Mouse (Mus musculus) kidney, postnatal 0 days (tissue): ENCODE results near the gene Cars2. TPM values are rescaled to one million over a fixed set of nuclear protein-coding genes. Genes with fewer than 3 reads are reported as not detected.
A peak's percentile ranks its signal among the peaks of the same experiment; 100 is the strongest.

ENCODE experiments used
- ATAC-seq: fragments of 200-750 bp; cut with Nextera tagmentation; replicated peaks from 2 replicates; pipeline ENCODE4 v1.8.0; 2017; ENCODE audit warnings: low read depth, moderate number of reproducible peaks, moderate TSS enrichment, moderate library complexity; ENCODE audit not compliant: low FRiP score
- DNase-seq: peaks from one replicate; pipeline ENCODE4 v3.0.0-alpha.2; 2016; ENCODE audit warnings: low spot score
- H3K27ac ChIP-seq: fragments of 300-500 bp; sonication (generic); 2 replicates; pipeline ENCODE4 v1.5.1; 2014; ENCODE audit warnings: mild to moderate bottlenecking
- H3K27me3 ChIP-seq: fragments of 300-500 bp; sonication (generic); 2 replicates; pipeline ENCODE4 v1.6.1; 2014; ENCODE audit warnings: low read length, mixed read lengths; ENCODE audit not compliant: insufficient read depth
- H3K36me3 ChIP-seq: fragments of 300-500 bp; sonication (generic); 2 replicates; pipeline ENCODE4 v1.6.1; 2014; ENCODE audit warnings: low read length, mixed read lengths; ENCODE audit not compliant: insufficient read depth
- H3K4me1 ChIP-seq: fragments of 300-500 bp; sonication (generic); replicated peaks from 2 replicates; pipeline ENCODE4 v1.6.1; 2014; ENCODE audit warnings: antibody characterized with exemption, low read length, mixed read lengths; ENCODE audit not compliant: insufficient read depth
- H3K4me2 ChIP-seq: fragments of 300-500 bp; sonication (generic); 2 replicates; pipeline ENCODE4 v1.6.1; 2014; ENCODE audit warnings: mild to moderate bottlenecking, low read length, moderate library complexity, mixed read lengths
- H3K4me3 ChIP-seq: fragments of 300-500 bp; sonication (generic); replicated peaks from 2 replicates; pipeline ENCODE4 v1.5.1; 2014; ENCODE audit warnings: low read depth, low read length
- H3K9ac ChIP-seq: fragments of 300-500 bp; sonication (generic); 2 replicates; pipeline ENCODE4 v1.6.1; 2014; ENCODE audit warnings: low read depth, low read length
- H3K9me3 ChIP-seq: fragments of 300-500 bp; sonication (generic); replicated peaks from 2 replicates; pipeline ENCODE4 v1.6.1; 2016; ENCODE audit warnings: low read length, inconsistent platforms, mixed read lengths
- CTCF ChIP-seq: IDR thresholded peaks from 2 replicates; pipeline ENCODE4 v1.5.1; 2016; ENCODE audit warnings: antibody characterized with exemption, low read depth, mild to moderate bottlenecking, moderate library complexity
- WGBS: fragments of 180-500 bp; shearing (Covaris S2); extraction: QIAGEN DNeasy Blood & Tissue Kit; methylation state at CpG from one replicate; pipeline ENCODE4 v1.1.7; 2014; 5-methylcytosine and 5-hydroxymethylcytosine counted together
- polyA plus RNA-seq: library from polyadenylated mRNA; unstranded; fragments of >200 nt; fragmentation: Nextera tagmentation; extraction: Ambion mirVana; gene quantifications from 2 replicates; pipeline ENCODE4 v1.2.1, GENCODE M21; 2015

Gene Cars2
- polyA plus RNA-seq, 1 experiment from 2014 or later, result 16.7 TPM

- no peaks in the 10 kb centered on the region for H3K27me3 ChIP-seq
- peak within 1 kb of the TSS; percentile 94 for H3K4me2 ChIP-seq
- no peaks in the 10 kb centered on the region for H3K36me3 ChIP-seq
- H3K9me3 ChIP-seq, result no peaks in the 10 kb centered on the region
- TF ChIP-seq CTCF, result no peak
- ATAC-seq (peak; percentile 73), DNase-seq (peak; percentile 87)
- WGBS, result under 1% methylated on average over 69 of the region's 69 CpGs
- H3K4me3 ChIP-seq, result peak within 1 kb of the TSS; percentile 65
- H3K4me1 ChIP-seq, result peaks cover 26% of the 10 kb centered on the region; the same call in 1 of the 2 replicates
- peak within 1 kb of the TSS; percentile 78 for H3K9ac ChIP-seq
- H3K27ac ChIP-seq, result peak within 1 kb of the TSS; percentile 85
Measured at GRCm38 (mm10) chr8:11477811-11478761, 72.5 kb downstream of the Cars2 start, which contains the start of gene Rab20. TSS of gene Rab20 (minus strand) at chr8:11478710.

GRCm38 (mm10) chr8:11477178-11477553 is 73.4 kb downstream of the Cars2 start:
- Histone ChIP-seq H3K4me2 (peak overlapping the region; percentile 94), H3K9me3 (no peaks in the 10 kb centered on the region), H3K4me1 (peaks cover 29% of the 10 kb centered on the region), H3K9ac (peak overlapping the region; percentile 40), H3K4me3 (peak overlapping the region; percentile 65), H3K27me3 (no peaks in the 10 kb centered on the region), H3K27ac (peak overlapping the region; percentile 85), H3K36me3 (no peaks in the 10 kb centered on the region)
- ATAC-seq (no peak), DNase-seq (no peak)
- TF ChIP-seq CTCF, result no peak
- 2% methylated on average over 9 of the region's 9 CpGs for WGBS

GRCm38 (mm10) chr8:11476338-11477177 is 74.0 kb downstream of the Cars2 start:
- H3K4me3 ChIP-seq, result peak overlapping the region; percentile 65
- H3K9me3 ChIP-seq, result no peaks in the 10 kb centered on the region
- peaks cover 33% of the 10 kb centered on the region for H3K4me1 ChIP-seq
- DNase-seq (peak; percentile 87), ATAC-seq (peak; percentile 6; the same call in 1 of the 2 replicates)
- no peaks in the 10 kb centered on the region for H3K27me3 ChIP-seq
- H3K36me3 ChIP-seq, result no peaks in the 10 kb centered on the region
- H3K4me2 ChIP-seq, result peak overlapping the region; percentile 94
- 10% methylated on average over 24 of the region's 24 CpGs for WGBS
- no peak for TF ChIP-seq CTCF
- H3K9ac ChIP-seq, result peak overlapping the region; percentile 40
- H3K27ac ChIP-seq, result peak overlapping the region; percentile 85

- peak overlapping the region; percentile 85 for H3K27ac ChIP-seq
Measured at GRCm38 (mm10) chr8:11475876-11476275, 74.7 kb downstream of the Cars2 start.

GRCm38 (mm10) chr8:11475397-11475796 is 75.2 kb downstream of the Cars2 start:
- DNase-seq (no peak), ATAC-seq (no peak)
- Histone ChIP-seq H3K27me3 (no peaks in the 10 kb centered on the region), H3K4me3 (no peak overlapping the region; the same call in 1 of the 2 replicates), H3K9ac (peak overlapping the region; percentile 37), H3K9me3 (no peaks in the 10 kb centered on the region), H3K36me3 (no peaks in the 10 kb centered on the region), H3K4me1 (peaks cover 35% of the 10 kb centered on the region), H3K4me2 (peak overlapping the region; percentile 94), H3K27ac (no peak overlapping the region)
- no peak for TF ChIP-seq CTCF
- WGBS, result 21% methylated on average over 10 of the region's 10 CpGs

More at GRCm38 (mm10) chr8:11475876-11476275, 74.7 kb downstream of the Cars2 start:
- no peak overlapping the region for H3K9ac ChIP-seq
- ATAC-seq (no peak), DNase-seq (no peak)
- no peak for TF ChIP-seq CTCF
- H3K36me3 ChIP-seq, result no peaks in the 10 kb centered on the region
- H3K9me3 ChIP-seq, result no peaks in the 10 kb centered on the region
- peak overlapping the region; percentile 14; the same call in 1 of the 2 replicates for H3K4me3 ChIP-seq
- no peaks in the 10 kb centered on the region for H3K27me3 ChIP-seq
- WGBS, result 19% methylated on average over 2 of the region's 2 CpGs
- peak overlapping the region; percentile 94 for H3K4me2 ChIP-seq
- peaks cover 35% of the 10 kb centered on the region for H3K4me1 ChIP-seq

- no peak for TF ChIP-seq CTCF
- H3K4me3 ChIP-seq, result no peak overlapping the region
- WGBS, result 9% methylated on average over 4 of the region's 4 CpGs
- H3K36me3 ChIP-seq, result no peaks in the 10 kb centered on the region
- no peaks in the 10 kb centered on the region for H3K9me3 ChIP-seq
- H3K27me3 ChIP-seq, result no peaks in the 10 kb centered on the region
- peaks cover 39% of the 10 kb centered on the region for H3K4me1 ChIP-seq
- H3K4me2 ChIP-seq, result peak overlapping the region; percentile 5; the same call in 1 of the 2 replicates
- DNase-seq (peak; percentile 82), ATAC-seq (peak; percentile 83)
- no peak overlapping the region for H3K9ac ChIP-seq
- peak overlapping the region; percentile 91 for H3K27ac ChIP-seq
Measured at GRCm38 (mm10) chr8:11473072-11473471, 77.5 kb downstream of the Cars2 start.
